Mouse (Mus musculus): Measurements from ENCODE around the gene Smoc2. TPM values are rescaled to one million over a fixed set of nuclear protein-coding genes. Genes with fewer than 3 reads are reported as not detected.

The Smoc2 gene
- total RNA-seq, 2 experiments from 2014 or later = 15.6 to 18.3 TPM

- no peak for DNase-seq (ENCODE audit: low spot score in 2 of 2)
Observed at GRCm38 (mm10) chr17:14273386-14273785, 5.9 kb upstream of the Smoc2 start.

- DNase-seq (ENCODE audit: low spot score in 2 of 2) = no peak
Observed at GRCm38 (mm10) chr17:14277310-14277709, 2.0 kb upstream of the Smoc2 start.

- DNase-seq (ENCODE audit: low spot score in 2 of 2) = no peak
Observed at GRCm38 (mm10) chr17:14279966-14280300, 627 bp downstream of the Smoc2 start.

- no peak for DNase-seq (ENCODE audit: low spot score in 2 of 2)
Observed at GRCm38 (mm10) chr17:14280425-14280833, 1.1 kb downstream of the Smoc2 start.

- DNase-seq (ENCODE audit: low spot score in 2 of 2) = peak; percentile 83 to 93
Observed at GRCm38 (mm10) chr17:14288015-14288616, 8.8 kb downstream of the Smoc2 start.

GRCm38 (mm10) chr17:14293617-14294016, 14.3 kb downstream of the Smoc2 start:
- DNase-seq (ENCODE audit: low spot score in 2 of 2) = no peak

- no peak for DNase-seq (ENCODE audit: low spot score in 2 of 2)
Observed at GRCm38 (mm10) chr17:14295146-14295545, 15.8 kb downstream of the Smoc2 start.

- no peak for DNase-seq (ENCODE audit: low spot score in 2 of 2)
Observed at GRCm38 (mm10) chr17:14300361-14300760, 21.1 kb downstream of the Smoc2 start.

- DNase-seq (ENCODE audit: low spot score in 2 of 2) = no peak
Observed at GRCm38 (mm10) chr17:14301491-14302344, 22.4 kb downstream of the Smoc2 start.

GRCm38 (mm10) chr17:14302356-14302755, 23.1 kb downstream of the Smoc2 start:
- no peak for DNase-seq (ENCODE audit: low spot score in 2 of 2)

GRCm38 (mm10) chr17:14303722-14304121, 24.4 kb downstream of the Smoc2 start:
- DNase-seq (ENCODE audit: low spot score in 2 of 2) = no peak

- no peak for DNase-seq (ENCODE audit: low spot score in 2 of 2)
Observed at GRCm38 (mm10) chr17:14309884-14310283, 30.6 kb downstream of the Smoc2 start.

GRCm38 (mm10) chr17:14312440-14312839, 33.1 kb downstream of the Smoc2 start:
- peak; percentile 8 to 16 for DNase-seq (ENCODE audit: low spot score in 2 of 2)

GRCm38 (mm10) chr17:14314308-14314707, 35.0 kb downstream of the Smoc2 start:
- DNase-seq (ENCODE audit: low spot score in 2 of 2) = no peak

- DNase-seq (ENCODE audit: low spot score in 2 of 2) = no peak
Observed at GRCm38 (mm10) chr17:14316536-14316935, 37.2 kb downstream of the Smoc2 start.

- no peak for DNase-seq (ENCODE audit: low spot score in 2 of 2)
Observed at GRCm38 (mm10) chr17:14317439-14317838, 38.1 kb downstream of the Smoc2 start.

- no peak for DNase-seq (ENCODE audit: low spot score in 2 of 2)
Observed at GRCm38 (mm10) chr17:14326156-14326555, 46.9 kb downstream of the Smoc2 start.

GRCm38 (mm10) chr17:14328037-14328436, 48.7 kb downstream of the Smoc2 start:
- DNase-seq (ENCODE audit: low spot score in 2 of 2) = no peak

- DNase-seq (ENCODE audit: low spot score in 2 of 2) = no peak
Observed at GRCm38 (mm10) chr17:14330498-14330897, 51.2 kb downstream of the Smoc2 start.

- no peak for DNase-seq (ENCODE audit: low spot score in 2 of 2)
Observed at GRCm38 (mm10) chr17:14339932-14340557, 60.7 kb downstream of the Smoc2 start.

GRCm38 (mm10) chr17:14340736-14341135, 61.4 kb downstream of the Smoc2 start:
- DNase-seq (ENCODE audit: low spot score in 2 of 2) = no peak

GRCm38 (mm10) chr17:14342511-14342910, 63.2 kb downstream of the Smoc2 start:
- DNase-seq (ENCODE audit: low spot score in 2 of 2) = no peak

All from left cerebral cortex, adult 18-20 months (tissue).